Mouse (Mus musculus): ENCODE data around the gene Lgals2.

DNA sequence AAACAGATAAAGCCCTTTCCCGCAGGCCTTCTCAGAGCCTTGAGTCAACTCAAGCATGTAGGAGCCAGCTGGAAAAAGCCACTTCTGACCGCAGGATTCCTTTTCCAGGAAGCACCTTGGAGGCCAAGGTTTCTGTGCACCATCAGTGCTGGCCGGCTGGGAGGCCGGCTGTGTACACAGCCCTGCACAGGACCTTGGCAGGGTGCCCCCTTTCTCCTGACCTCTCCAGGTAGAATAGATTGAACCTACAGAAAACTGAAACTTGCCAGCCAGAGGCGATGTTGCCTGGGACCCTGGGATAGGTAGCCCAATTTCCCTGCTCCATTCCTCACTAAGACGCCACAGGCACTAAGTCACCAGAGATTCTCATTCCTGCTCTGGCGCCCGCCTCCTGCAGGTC, 9.5 kb downstream of the Lgals2 start:
- no peak for TF ChIP-seq CTCF (IDR thresholded peaks at IDR 0.05; ENCODE audit: extremely low read depth, insufficient read depth, low read length)
- no peak for TF ChIP-seq POLR2A (IDR thresholded peaks at IDR 0.05; ENCODE audit: extremely low read depth, insufficient read depth, low read length)

All from cortical plate, adult 2 months (tissue).